Mouse (Mus musculus): Measurements from ENCODE around the gene Serpina12. TPM values are rescaled to one million over a fixed set of nuclear protein-coding genes. Genes with fewer than 3 reads are reported as not detected.

Gene Serpina12
- polyA plus RNA-seq, 1 experiment from 2014 or later, result not detected

Other genes starting within 250 kb of the Serpina12 start
- gene Serpina1b, start 214.1 kb downstream of the Serpina12 start, polyA plus RNA-seq (2015; fragmentation: Nextera tagmentation; extraction: Ambion mirVana), result 1.1 TPM in 1 of 2 replicates, not detected in the other
- gene Serpina1a, start 180.9 kb downstream of the Serpina12 start, polyA plus RNA-seq (2015; fragmentation: Nextera tagmentation; extraction: Ambion mirVana), result 0.50 TPM in 1 of 2 replicates, not detected in the other
- gene Serpina1c, start 139.6 kb downstream of the Serpina12 start, polyA plus RNA-seq (2015; fragmentation: Nextera tagmentation; extraction: Ambion mirVana), result 0.22 TPM in 1 of 2 replicates, not detected in the other
- gene Serpina1e, start 85.5 kb downstream of the Serpina12 start, polyA plus RNA-seq (2015; fragmentation: Nextera tagmentation; extraction: Ambion mirVana), result 0.16 TPM in 1 of 2 replicates, not detected in the other
- gene Serpina11, start 54.5 kb downstream of the Serpina12 start, polyA plus RNA-seq (2015; fragmentation: Nextera tagmentation; extraction: Ambion mirVana), result not detected in 2 replicates
- gene Serpina9, start 30.7 kb downstream of the Serpina12 start, polyA plus RNA-seq (2015; fragmentation: Nextera tagmentation; extraction: Ambion mirVana), result not detected in 2 replicates
- not detected in 2 replicates for gene Serpina5, start 56.7 kb upstream of the Serpina12 start, polyA plus RNA-seq (2015; fragmentation: Nextera tagmentation; extraction: Ambion mirVana)
- gene Serpina3a, start 68.3 kb upstream of the Serpina12 start, polyA plus RNA-seq (2015; fragmentation: Nextera tagmentation; extraction: Ambion mirVana), result not detected in 2 replicates
- not detected in 2 replicates for gene Serpina3b, start 83.6 kb upstream of the Serpina12 start, polyA plus RNA-seq (2015; fragmentation: Nextera tagmentation; extraction: Ambion mirVana)
- gene Serpina3c, start 109.4 kb upstream of the Serpina12 start, polyA plus RNA-seq (2015; fragmentation: Nextera tagmentation; extraction: Ambion mirVana), result not detected in 2 replicates
- gene Serpina3f, start 170.1 kb upstream of the Serpina12 start, polyA plus RNA-seq (2015; fragmentation: Nextera tagmentation; extraction: Ambion mirVana), result 0.07 and 0.13 TPM in 2 replicates
- gene Serpina3g, start 191.8 kb upstream of the Serpina12 start, polyA plus RNA-seq (2015; fragmentation: Nextera tagmentation; extraction: Ambion mirVana), result 0.26 and 0.36 TPM in 2 replicates
- gene Serpina3i, start 218.7 kb upstream of the Serpina12 start, polyA plus RNA-seq (2015; fragmentation: Nextera tagmentation; extraction: Ambion mirVana), result not detected in 2 replicates

All from midbrain, embryonic 13.5 days (tissue).